Mouse (Mus musculus) embryonic fibroblast, embryonic 13.5 days (primary cell): ENCODE measurements around the gene Vkorc1l1.

Source experiments
- CTCF ChIP-seq: IDR thresholded peaks from 2 replicates; pipeline ENCODE4 v1.5.1; 2011; ENCODE audit warnings: mild to moderate bottlenecking, control low read depth, low read length, moderate library complexity, borderline replicate concordance; ENCODE audit not compliant: insufficient read depth
- POLR2A ChIP-seq: IDR thresholded peaks from 2 replicates; pipeline ENCODE4 v1.6.1; 2011; ENCODE audit warnings: low read depth, mild to moderate bottlenecking, control low read depth, low read length, moderate library complexity

GRCm38 (mm10) chr5:129980216-129980615 is 38.4 kb downstream of the Vkorc1l1 start:
- TF ChIP-seq CTCF (no peak), POLR2A (no peak)
